Mouse (Mus musculus): ENCODE data around the gene Afm. TPM values are rescaled to one million over a fixed set of nuclear protein-coding genes. Genes with fewer than 3 reads are reported as not detected.

Afm gene
- polyA plus RNA-seq (2015; fragmentation: Nextera tagmentation; extraction: Ambion mirVana): 54.6 and 56.0 TPM in 2 replicates

DNA sequence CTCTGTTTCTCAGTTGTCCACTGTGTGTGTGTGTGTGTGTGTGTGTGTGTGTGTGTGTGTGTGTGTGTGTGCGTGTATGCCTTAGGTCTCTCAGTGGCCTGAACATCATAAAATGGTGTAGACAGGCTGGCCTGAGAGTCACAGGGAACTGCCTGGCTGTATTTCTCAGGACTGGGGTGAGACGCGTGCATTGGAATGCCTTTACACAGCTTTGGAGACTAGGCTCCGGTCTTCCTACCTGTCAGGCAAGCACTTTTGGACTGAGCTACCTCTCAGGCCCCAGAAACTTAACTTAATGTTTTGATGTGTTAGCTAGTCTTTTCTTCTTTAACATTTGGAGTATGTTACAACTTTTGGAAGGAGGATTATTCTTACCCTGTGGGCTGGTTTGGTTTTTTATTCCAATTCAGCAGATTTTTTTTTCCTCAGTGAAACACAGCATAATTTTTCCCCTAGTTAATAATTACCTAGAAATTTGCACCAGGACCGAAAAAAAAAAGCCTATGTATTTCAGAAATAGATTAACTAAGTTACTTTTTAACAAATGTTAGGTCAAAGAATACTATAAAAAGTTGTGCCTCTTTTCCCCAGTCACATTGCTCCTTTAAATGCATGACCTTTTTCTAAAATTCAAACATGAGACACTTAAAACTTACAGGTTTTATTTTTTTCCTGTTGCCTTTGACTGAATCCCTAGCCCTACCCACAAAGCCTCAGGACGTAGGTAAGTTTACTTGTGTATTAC, at the start of gene Afm:
Afm (plus strand) TSS at position 577 of the 745 bp plus-strand sequence.
- Histone ChIP-seq H3K4me2 (ENCODE audit: low read depth, low read length) (peak within 1 kb of the TSS; percentile 46), H3K9me3 (ENCODE audit: low read length) (no peaks in the 10 kb centered on the region), H3K27ac (ENCODE audit: low read depth) (peak within 1 kb of the TSS; percentile 23; the same call in 1 of the 2 replicates), H3K9ac (replicated peaks) (no peak within 1 kb of the TSS), H3K36me3 (replicated peaks; ENCODE audit: insufficient read depth, low read length) (no peaks in the 10 kb centered on the region), H3K4me1 (ENCODE audit: insufficient read depth) (no peaks in the 10 kb centered on the region), H3K27me3 (ENCODE audit: insufficient read depth, low read length) (no peaks in the 10 kb centered on the region), H3K4me3 (ENCODE audit: low read depth, low read length) (0 out of 2 replicates have a peak within 1 kb of the TSS, but pooled peaks have one; percentile 9)
- TF ChIP-seq EP300 (IDR thresholded peaks at IDR 0.05; ENCODE audit: low read depth) (no peak), CTCF (IDR thresholded peaks at IDR 0.05; ENCODE audit: low read depth) (no peak)
- ATAC-seq (peak; percentile 8; the same call in 1 of the 2 replicates), DNase-seq (no peak)
- WGBS (ENCODE audit: insufficient replicate concordance): 54% methylated on average over 6 of the region's 6 CpGs

DNA sequence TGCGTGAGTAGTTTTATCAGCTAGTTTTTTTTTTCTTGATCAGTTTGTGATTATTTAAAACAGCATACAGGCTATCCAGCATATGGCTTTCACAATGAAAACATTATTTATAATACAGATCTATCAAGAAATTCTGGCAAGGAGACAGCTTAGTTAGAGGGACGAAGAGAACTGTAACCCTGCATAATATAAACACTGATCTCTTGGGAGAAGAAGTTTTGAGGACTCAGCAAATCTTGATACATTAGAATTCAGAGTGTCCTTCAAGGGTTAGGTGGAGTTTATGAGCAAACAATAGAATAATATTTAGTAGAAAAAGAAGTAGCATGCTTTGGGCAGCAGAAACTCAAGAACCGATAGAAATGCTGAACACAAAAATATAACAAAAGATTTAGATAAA, 47.9 kb upstream of the Afm start:
- TF ChIP-seq CTCF (IDR thresholded peaks at IDR 0.05; ENCODE audit: low read depth): no peak
- TF ChIP-seq EP300 (IDR thresholded peaks at IDR 0.05; ENCODE audit: low read depth): no peak
- ATAC-seq (no peak), DNase-seq (no peak)
- Histone ChIP-seq H3K4me2 (ENCODE audit: low read depth, low read length) (no peak overlapping the region), H3K36me3 (replicated peaks; ENCODE audit: insufficient read depth, low read length) (peaks cover 5% of the 10 kb centered on the region; the same call in 1 of the 2 replicates), H3K9me3 (ENCODE audit: low read length) (no peaks in the 10 kb centered on the region), H3K4me3 (ENCODE audit: low read depth, low read length) (no peak overlapping the region), H3K4me1 (ENCODE audit: insufficient read depth) (no peaks in the 10 kb centered on the region), H3K27me3 (ENCODE audit: insufficient read depth, low read length) (no peaks in the 10 kb centered on the region), H3K27ac (ENCODE audit: low read depth) (no peak overlapping the region), H3K9ac (replicated peaks) (no peak overlapping the region)
- 63% methylated on average over 3 of the region's 3 CpGs for WGBS (ENCODE audit: insufficient replicate concordance)

GRCm38 (mm10) chr5:90473902-90474301, 44.8 kb upstream of the Afm start:
- Histone ChIP-seq H3K4me1 (ENCODE audit: insufficient read depth) (no peaks in the 10 kb centered on the region), H3K9ac (replicated peaks) (no peak overlapping the region), H3K4me3 (ENCODE audit: low read depth, low read length) (no peak overlapping the region), H3K4me2 (ENCODE audit: low read depth, low read length) (no peak overlapping the region), H3K27me3 (ENCODE audit: insufficient read depth, low read length) (no peaks in the 10 kb centered on the region), H3K27ac (ENCODE audit: low read depth) (peak overlapping the region; percentile 55; the same call in 1 of the 2 replicates), H3K36me3 (replicated peaks; ENCODE audit: insufficient read depth, low read length) (peaks cover 5% of the 10 kb centered on the region; the same call in 1 of the 2 replicates), H3K9me3 (ENCODE audit: low read length) (no peaks in the 10 kb centered on the region)
- DNase-seq (no peak), ATAC-seq (peak; percentile 55)
- WGBS (ENCODE audit: insufficient replicate concordance): 45% methylated on average over 4 of the region's 4 CpGs
- no peak for TF ChIP-seq CTCF (IDR thresholded peaks at IDR 0.05; ENCODE audit: low read depth)
- TF ChIP-seq EP300 (IDR thresholded peaks at IDR 0.05; ENCODE audit: low read depth): no peak

DNA sequence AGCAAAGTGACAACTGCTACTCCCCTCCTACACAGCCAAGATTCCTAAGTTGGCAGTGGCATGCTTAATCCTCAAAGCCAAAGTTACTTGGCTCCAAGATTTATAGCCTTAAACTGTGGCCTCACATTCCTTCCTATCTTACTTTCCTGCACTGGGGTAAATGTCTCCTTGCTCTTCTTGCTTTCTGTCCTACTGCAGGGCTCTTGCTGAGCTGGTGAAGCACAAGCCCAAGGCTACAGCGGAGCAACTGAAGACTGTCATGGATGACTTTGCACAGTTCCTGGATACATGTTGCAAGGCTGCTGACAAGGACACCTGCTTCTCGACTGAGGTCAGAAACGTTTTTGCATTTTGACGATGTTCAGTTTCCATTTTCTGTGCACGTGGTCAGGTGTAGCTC, 44.4 kb upstream of the Afm start:
- no peak for DNase-seq
- no peaks in the 10 kb centered on the region for H3K4me1 ChIP-seq (ENCODE audit: insufficient read depth)
- peak overlapping the region; percentile 55; the same call in 1 of the 2 replicates for H3K27ac ChIP-seq (ENCODE audit: low read depth)
- H3K9ac ChIP-seq (replicated peaks): no peak overlapping the region
- H3K4me3 ChIP-seq (ENCODE audit: low read depth, low read length): no peak overlapping the region
- 56% methylated on average over 5 of the region's 5 CpGs for WGBS (ENCODE audit: insufficient replicate concordance)
- ATAC-seq: peak; percentile 16
- H3K9me3 ChIP-seq (ENCODE audit: low read length): no peaks in the 10 kb centered on the region
- TF ChIP-seq CTCF (IDR thresholded peaks at IDR 0.05; ENCODE audit: low read depth) (no peak), EP300 (IDR thresholded peaks at IDR 0.05; ENCODE audit: low read depth) (no peak)
- no peaks in the 10 kb centered on the region for H3K27me3 ChIP-seq (ENCODE audit: insufficient read depth, low read length)
- 0 out of 2 replicates have a peak, but pooled peaks cover 3% of the 10 kb centered on the region for H3K36me3 ChIP-seq (replicated peaks; ENCODE audit: insufficient read depth, low read length)
- no peak overlapping the region for H3K4me2 ChIP-seq (ENCODE audit: low read depth, low read length)

DNA sequence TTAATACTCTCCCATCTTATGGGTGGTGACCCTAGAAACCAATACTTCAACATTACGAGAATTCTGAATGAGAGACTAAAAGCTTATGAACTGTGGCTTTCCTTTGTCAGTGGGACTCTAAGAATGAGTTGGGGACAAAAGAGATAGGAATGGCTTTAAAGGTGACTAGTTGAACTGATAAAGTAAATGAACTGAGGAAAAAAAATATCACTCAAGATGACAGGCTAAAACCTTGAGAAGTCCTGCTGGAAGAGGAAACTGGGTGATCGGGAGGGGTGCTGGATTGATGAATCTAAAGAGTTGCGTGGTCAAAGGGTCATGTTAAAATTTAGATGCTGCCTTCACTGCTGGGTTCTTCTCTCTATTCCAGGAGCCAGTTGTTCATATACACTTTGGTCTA, 42.0 kb upstream of the Afm start:
- no peak overlapping the region for H3K9ac ChIP-seq (replicated peaks)
- H3K27me3 ChIP-seq (ENCODE audit: insufficient read depth, low read length): no peaks in the 10 kb centered on the region
- H3K4me3 ChIP-seq (ENCODE audit: low read depth, low read length): no peak overlapping the region
- peaks cover 4% of the 10 kb centered on the region; the same call in 1 of the 2 replicates for H3K4me1 ChIP-seq (ENCODE audit: insufficient read depth)
- TF ChIP-seq CTCF (IDR thresholded peaks at IDR 0.05; ENCODE audit: low read depth) (no peak), EP300 (IDR thresholded peaks at IDR 0.05; ENCODE audit: low read depth) (no peak; the same call in 1 of the 2 replicates)
- DNase-seq: no peak
- 0 out of 2 replicates have a peak, but pooled peaks cover 3% of the 10 kb centered on the region for H3K36me3 ChIP-seq (replicated peaks; ENCODE audit: insufficient read depth, low read length)
- ATAC-seq: peak; percentile 1; the same call in 1 of the 2 replicates
- H3K27ac ChIP-seq (ENCODE audit: low read depth): peak overlapping the region; percentile 19; the same call in 1 of the 2 replicates
- H3K9me3 ChIP-seq (ENCODE audit: low read length): no peaks in the 10 kb centered on the region
- WGBS (ENCODE audit: insufficient replicate concordance): 55% methylated on average over 3 of the region's 3 CpGs
- H3K4me2 ChIP-seq (ENCODE audit: low read depth, low read length): no peak overlapping the region

GRCm38 (mm10) chr5:90477308-90478140, 41.2 kb upstream of the Afm start:
- Histone ChIP-seq H3K4me2 (ENCODE audit: low read depth, low read length) (no peak overlapping the region), H3K27me3 (ENCODE audit: insufficient read depth, low read length) (no peaks in the 10 kb centered on the region), H3K27ac (ENCODE audit: low read depth) (peak overlapping the region; percentile 19; the same call in 1 of the 2 replicates), H3K9me3 (ENCODE audit: low read length) (no peaks in the 10 kb centered on the region), H3K4me3 (ENCODE audit: low read depth, low read length) (no peak overlapping the region), H3K9ac (replicated peaks) (no peak overlapping the region), H3K4me1 (ENCODE audit: insufficient read depth) (peaks cover 4% of the 10 kb centered on the region; the same call in 1 of the 2 replicates), H3K36me3 (replicated peaks; ENCODE audit: insufficient read depth, low read length) (no peaks in the 10 kb centered on the region)
- WGBS (ENCODE audit: insufficient replicate concordance): 25% methylated on average over 7 of the region's 7 CpGs
- no peak for DNase-seq
- TF ChIP-seq CTCF (IDR thresholded peaks at IDR 0.05; ENCODE audit: low read depth) (no peak), EP300 (IDR thresholded peaks at IDR 0.05; ENCODE audit: low read depth) (no peak)
- ATAC-seq: peak; percentile 20
